Mouse (Mus musculus): ENCODE measurements around the gene Uaca.

- TF ChIP-seq CTCF (IDR thresholded peaks at IDR 0.05; ENCODE audit: extremely low read depth, insufficient read depth, insufficient read length, insufficient replicate concordance) (no peak), POLR2A (IDR thresholded peaks at IDR 0.05; ENCODE audit: low read depth, low read length) (no peak)
Observed at GRCm38 (mm10) chr9:60801746-60802145, 7.4 kb downstream of the Uaca start.
